ENCODE assay signal across 19 mouse cellular contexts in genomic region chr15:83591758-83592157, GRCm38 (mm10). TPM values are rescaled to one million over a fixed set of nuclear protein-coding genes. Genes with fewer than 3 reads are reported as not detected.
A peak's percentile ranks its signal among the peaks of the same experiment; 100 is the strongest.
DNase-seq lines count a peak whose midpoint lies in the region; ATAC-seq and TF ChIP-seq lines count a peak whose summit lies in the region.
"Had no signal": no experiment of that assay in that cellular context is flagged by ENCODE, and none has a peak within 500 bp of the region (broad histone marks: within the 10 kb centered on the region; RNA-seq: fewer than 3 reads in every experiment).

No protein-coding gene starts in this region.

- ATAC-seq in erythroblast, adult 5-6 weeks (replicated peaks; ENCODE audit: low FRiP score, poor library complexity, severe bottlenecking): no peak
- no peak for ATAC-seq in midbrain, postnatal 0 days (ENCODE audit: low FRiP score)
- no peak for ATAC-seq in midbrain, embryonic 13.5 days
- no peak for ATAC-seq in liver, embryonic 14.5 days (ENCODE audit: insufficient read depth)
- ATAC-seq: midbrain, embryonic 15.5 days had no signal

- peaks cover 5% of the 10 kb centered on the region for H3K9me3 ChIP-seq in erythroblast, embryonic 14.5 days (ENCODE audit: control insufficient read depth, low read length)
- no peaks in the 10 kb centered on the region for H3K9me3 ChIP-seq in midbrain, postnatal 0 days (ENCODE audit: low read length)
- H3K9me3 ChIP-seq in midbrain, embryonic 13.5 days: no peaks in the 10 kb centered on the region
- no peaks in the 10 kb centered on the region for H3K9me3 ChIP-seq in liver, embryonic 14.5 days (ENCODE audit: control insufficient read depth, low read length)
- H3K9me3 ChIP-seq: forebrain, embryonic 12.5 days; hindbrain, embryonic 13.5 days; limb, embryonic 15.5 days; midbrain, embryonic 15.5 days had no signal

- TF ChIP-seq CTCF in midbrain, postnatal 0 days (IDR thresholded peaks at IDR 0.05): no peak
- TF ChIP-seq CTCF in liver, embryonic 14.5 days (IDR thresholded peaks at IDR 0.05; ENCODE audit: low read depth): no peak

- TF ChIP-seq EP300 in liver, embryonic 14.5 days (IDR thresholded peaks at IDR 0.05; ENCODE audit: low read depth): no peak

- H3K36me3 ChIP-seq in erythroblast, embryonic 14.5 days (ENCODE audit: control insufficient read depth): peaks cover 89% of the 10 kb centered on the region
- H3K36me3 ChIP-seq in midbrain, postnatal 0 days (ENCODE audit: insufficient read depth, low read length): peaks cover 17% of the 10 kb centered on the region
- H3K36me3 ChIP-seq in midbrain, embryonic 13.5 days: peaks cover 38% of the 10 kb centered on the region
- H3K36me3 ChIP-seq in liver, embryonic 14.5 days (replicated peaks; ENCODE audit: control insufficient read depth, insufficient read depth, low read depth): peaks cover 42% of the 10 kb centered on the region

- peak overlapping the region; percentile 5; the same call in 1 of the 2 replicates for H3K9ac ChIP-seq in midbrain, postnatal 0 days (replicated peaks; ENCODE audit: low read length, poor library complexity, severe bottlenecking)
- H3K9ac ChIP-seq in midbrain, embryonic 13.5 days (replicated peaks): no peak overlapping the region
- H3K9ac ChIP-seq in liver, embryonic 14.5 days (replicated peaks): peak overlapping the region; percentile 97
- H3K9ac ChIP-seq: forebrain, embryonic 12.5 days; limb, embryonic 15.5 days; midbrain, embryonic 15.5 days had no signal

- no peak overlapping the region for H3K4me2 ChIP-seq in midbrain, postnatal 0 days (ENCODE audit: low read depth, low read length, poor library complexity, severe bottlenecking)
- H3K4me2 ChIP-seq in midbrain, embryonic 13.5 days (replicated peaks): no peak overlapping the region
- H3K4me2 ChIP-seq in liver, embryonic 14.5 days (ENCODE audit: low read depth): peak overlapping the region; percentile 99
- H3K4me2 ChIP-seq: hindbrain, embryonic 13.5 days; limb, embryonic 15.5 days; midbrain, embryonic 15.5 days had no signal

- no peak overlapping the region for H3K27ac ChIP-seq in midbrain, postnatal 0 days (ENCODE audit: low read depth, low read length)
- H3K27ac ChIP-seq in midbrain, embryonic 13.5 days: no peak overlapping the region
- H3K27ac ChIP-seq in liver, embryonic 14.5 days: peak overlapping the region; percentile 100
- H3K27ac ChIP-seq: forebrain, embryonic 12.5 days; hindbrain, embryonic 13.5 days; kidney, postnatal 0 days; limb, embryonic 15.5 days; midbrain, embryonic 15.5 days had no signal

- peak overlapping the region; percentile 84 for H3K4me3 ChIP-seq in erythroblast, embryonic 14.5 days (replicated peaks)
- H3K4me3 ChIP-seq in midbrain, postnatal 0 days (ENCODE audit: low read depth, low read length): no peak overlapping the region
- H3K4me3 ChIP-seq in midbrain, embryonic 13.5 days (replicated peaks): no peak overlapping the region
- H3K4me3 ChIP-seq in liver, embryonic 14.5 days (ENCODE audit: insufficient read depth in 1 of 2, low read depth in 2 of 2, low read length in 2 of 2): peak overlapping the region; percentile 81 to 84
- H3K4me3 ChIP-seq: forebrain, embryonic 12.5 days; hindbrain, embryonic 13.5 days; limb, embryonic 15.5 days; midbrain, embryonic 15.5 days had no signal

- 87% methylated on average over 6 of the region's 6 CpGs for WGBS in midbrain, postnatal 0 days
- WGBS in midbrain, embryonic 13.5 days: 89% methylated on average over 6 of the region's 6 CpGs
- 38% methylated on average over 6 of the region's 6 CpGs for WGBS in liver, embryonic 14.5 days (ENCODE audit: insufficient replicate concordance)

- peaks cover 77% of the 10 kb centered on the region for H3K4me1 ChIP-seq in erythroblast, embryonic 14.5 days (ENCODE audit: control insufficient read depth)
- peaks cover 8% of the 10 kb centered on the region for H3K4me1 ChIP-seq in midbrain, postnatal 0 days (ENCODE audit: insufficient read depth, low read length)
- H3K4me1 ChIP-seq in midbrain, embryonic 13.5 days (replicated peaks): peaks cover 34% of the 10 kb centered on the region
- H3K4me1 ChIP-seq in liver, embryonic 14.5 days (replicated peaks; ENCODE audit: control insufficient read depth in 2 of 2, insufficient read depth in 2 of 2, low read length in 1 of 2): peaks cover 34 to 39% of the 10 kb centered on the region in 2 experiments

- DNase-seq in midbrain, postnatal 0 days (ENCODE audit: low spot score): no peak
- no peak for DNase-seq in liver, embryonic 14.5 days (ENCODE audit: low read depth in 3 of 3, low spot score in 3 of 3)
- DNase-seq in testis, postnatal 10 days (ENCODE audit: low spot score): no peak
- no peak for DNase-seq in embryo, embryonic 11 days
- DNase-seq: adrenal gland, postnatal 25 days; cerebellum, adult 9-10 months; gastrocnemius, postnatal 25 days; kidney, adult 2 months; layer of hippocampus, adult 9-11 months; lung, postnatal 4 days; thymus, postnatal 4 days had no signal

- no peaks in the 10 kb centered on the region; the same call in 1 of the 2 replicates for H3K27me3 ChIP-seq in erythroblast, embryonic 14.5 days (ENCODE audit: control insufficient read depth)
- no peaks in the 10 kb centered on the region for H3K27me3 ChIP-seq in midbrain, postnatal 0 days (ENCODE audit: insufficient read depth, low read length)
- no peaks in the 10 kb centered on the region for H3K27me3 ChIP-seq in midbrain, embryonic 13.5 days
- no peaks in the 10 kb centered on the region for H3K27me3 ChIP-seq in liver, embryonic 14.5 days (ENCODE audit: control insufficient read depth, insufficient read depth, low read length)
- H3K27me3 ChIP-seq: forebrain, embryonic 12.5 days; hindbrain, embryonic 13.5 days; limb, embryonic 15.5 days; midbrain, embryonic 15.5 days had no signal

RNA-seq across cellular contexts. Expression of gene Ttll12, which starts 3.2 kb away (rescaled TPM):
- 27.8 and 30.9 TPM in 2 replicates for polyA plus RNA-seq in erythroblast, embryonic 14.5 days (2012)
- total RNA-seq in erythroblast, adult 5-6 weeks (2015; ENCODE audit: low replicate concordance): 9.4 and 16.1 TPM in 2 replicates
- 5.9 and 9.8 TPM in 2 replicates for total RNA-seq in erythroblast, adult 5-6 weeks (2017; ENCODE audit: low replicate concordance)
- total RNA-seq in midbrain, postnatal 0 days (2014; rRNA removed): 50.5 and 56.4 TPM in 2 replicates
- polyA plus RNA-seq in midbrain, postnatal 0 days (2015; fragmentation: Nextera tagmentation; extraction: Ambion mirVana): 39.1 and 40.1 TPM in 2 replicates
- 47.7 and 48.0 TPM in 2 replicates for polyA plus RNA-seq in midbrain, embryonic 13.5 days (2015; fragmentation: Nextera tagmentation; extraction: Ambion mirVana)
- 29.9 and 32.5 TPM in 2 replicates for polyA plus RNA-seq in liver, embryonic 14.5 days (2012; rRNA removed)
- 36.2 and 43.7 TPM in 2 replicates for polyA plus RNA-seq in liver, embryonic 14.5 days (2014; fragmentation: Nextera tagmentation; extraction: Ambion mirVana)

RNA-seq across cellular contexts. Expression of gene Mcat, which starts 28.2 kb away (rescaled TPM):
- polyA plus RNA-seq in erythroblast, embryonic 14.5 days (2012): 0.91 and 2.0 TPM in 2 replicates
- total RNA-seq in erythroblast, adult 5-6 weeks (2015; ENCODE audit: low replicate concordance): 0.38 TPM in 1 of 2 replicates, not detected in the other
- 3.1 and 4.3 TPM in 2 replicates for total RNA-seq in erythroblast, adult 5-6 weeks (2017; ENCODE audit: low replicate concordance)
- total RNA-seq in midbrain, postnatal 0 days (2014; rRNA removed): 43.9 and 44.4 TPM in 2 replicates
- 34.6 and 35.9 TPM in 2 replicates for polyA plus RNA-seq in midbrain, postnatal 0 days (2015; fragmentation: Nextera tagmentation; extraction: Ambion mirVana)
- polyA plus RNA-seq in midbrain, embryonic 13.5 days (2015; fragmentation: Nextera tagmentation; extraction: Ambion mirVana): 31.8 and 35.9 TPM in 2 replicates
- polyA plus RNA-seq in liver, embryonic 14.5 days (2012; rRNA removed): 9.8 and 10.9 TPM in 2 replicates
- 15.5 and 17.7 TPM in 2 replicates for polyA plus RNA-seq in liver, embryonic 14.5 days (2014; fragmentation: Nextera tagmentation; extraction: Ambion mirVana)

RNA-seq across cellular contexts. Expression of gene Tspo, which starts 28.4 kb away (rescaled TPM):
- 62.5 and 75.0 TPM in 2 replicates for polyA plus RNA-seq in erythroblast, embryonic 14.5 days (2012)
- total RNA-seq in erythroblast, adult 5-6 weeks (2015; ENCODE audit: low replicate concordance): 51.5 and 85.9 TPM in 2 replicates
- total RNA-seq in erythroblast, adult 5-6 weeks (2017; ENCODE audit: low replicate concordance): 51.9 and 74.4 TPM in 2 replicates
- 5.5 and 8.0 TPM in 2 replicates for total RNA-seq in midbrain, postnatal 0 days (2014; rRNA removed)
- 8.4 and 11.3 TPM in 2 replicates for polyA plus RNA-seq in midbrain, postnatal 0 days (2015; fragmentation: Nextera tagmentation; extraction: Ambion mirVana)
- polyA plus RNA-seq in midbrain, embryonic 13.5 days (2015; fragmentation: Nextera tagmentation; extraction: Ambion mirVana): 9.6 and 9.9 TPM in 2 replicates
- 98.4 and 108 TPM in 2 replicates for polyA plus RNA-seq in liver, embryonic 14.5 days (2012; rRNA removed)
- polyA plus RNA-seq in liver, embryonic 14.5 days (2014; fragmentation: Nextera tagmentation; extraction: Ambion mirVana): 243 and 246 TPM in 2 replicates

Comparison
In these comparisons a context has a peak if more than half of its experiments do, and no peak if none do; other contexts are left out.
1. H3K4me3 ChIP-seq: peak in erythroblast, embryonic 14.5 days (single experiment) and liver, embryonic 14.5 days (2 of 2); none in midbrain, postnatal 0 days (single experiment) and midbrain, embryonic 13.5 days (single experiment).